8 mouse cellular contexts compared by ENCODE assay signal in the genomic region with DNA sequence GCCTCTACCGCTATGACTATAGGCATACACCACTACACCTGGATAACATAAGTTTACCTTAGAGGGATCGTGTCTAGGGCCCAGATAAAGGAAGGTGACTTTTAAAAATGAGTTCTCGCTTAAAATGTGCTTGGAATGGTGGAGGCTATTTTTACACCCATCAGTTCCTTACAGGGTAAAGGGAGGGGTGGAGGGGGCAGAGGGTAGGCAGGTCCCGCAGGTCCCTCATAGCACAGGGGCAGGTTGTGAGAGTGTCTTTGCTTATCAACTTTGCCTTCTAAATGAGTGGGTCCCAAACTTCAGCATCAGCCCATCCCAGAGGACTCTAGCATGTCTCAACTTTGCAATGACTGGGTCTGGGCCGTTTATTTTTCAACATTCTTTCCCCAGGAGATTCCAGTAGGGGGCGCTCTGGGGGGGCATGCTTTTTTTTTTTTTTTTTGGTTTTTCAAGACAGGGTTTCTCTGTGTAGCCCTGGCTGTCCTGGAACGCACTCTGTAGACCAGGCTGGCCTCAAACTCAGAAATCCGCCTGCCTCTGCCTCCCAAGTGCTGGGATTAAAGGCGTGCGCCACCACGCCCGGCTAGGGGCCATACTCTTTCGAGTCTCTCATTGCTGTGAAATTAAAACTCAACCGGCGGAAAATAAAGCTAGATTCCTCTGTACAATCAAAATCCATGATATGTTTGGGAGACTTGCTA. TPM values are rescaled to one million over a fixed set of nuclear protein-coding genes. Genes with fewer than 3 reads are reported as not detected.
A peak's percentile ranks its signal among the peaks of the same experiment; 100 is the strongest.
DNase-seq lines count a peak whose midpoint lies in the region; ATAC-seq and TF ChIP-seq lines count a peak whose summit lies in the region.

No protein-coding gene starts in this region.

- H3K79me2 ChIP-seq in CH12.LX (replicated peaks; ENCODE audit: control insufficient read depth, extremely low read depth, insufficient read depth, poor library complexity, severe bottlenecking), result no peaks in the 10 kb centered on the region

- dilution Hi-C loops in CH12.LX (cut with MboI; ENCODE audit: extremely low pct_ligation_motif_present, extremely low pct_unique_long_range_greater_than_20kb, low sequenced_read_pairs), result no loop called here

- peak; percentile 48; the same call in 1 of the 2 replicates for TF ChIP-seq CTCF in gastrocnemius, adult 2 months (IDR thresholded peaks at IDR 0.05)
- TF ChIP-seq CTCF in CH12.LX (conservative IDR thresholded peaks at IDR 0.05 in 1 of 2, IDR thresholded peaks at IDR 0.05 in 1 of 2; ENCODE audit: low read depth in 2 of 2, low read length in 2 of 2), result peak; percentile 39 to 65; a peak in 3 of 4 replicates

- no peak for TF ChIP-seq RAD21 in CH12.LX (IDR thresholded peaks at IDR 0.05; ENCODE audit: low read depth, low read length)

- H3K4me1 ChIP-seq in CH12.LX (ENCODE audit: control insufficient read depth in 1 of 2, insufficient read depth in 2 of 2), result peaks cover 3 to 13% of the 10 kb centered on the region in 2 experiments
- peaks cover 17% of the 10 kb centered on the region for H3K4me1 ChIP-seq in forebrain, embryonic 12.5 days
- H3K4me1 ChIP-seq in limb, embryonic 15.5 days, result peaks cover 23% of the 10 kb centered on the region
- peaks cover 27% of the 10 kb centered on the region for H3K4me1 ChIP-seq in neural tube, embryonic 13.5 days (replicated peaks)

- peaks cover 19% of the 10 kb centered on the region for H3K27me3 ChIP-seq in CH12.LX (replicated peaks)
- H3K27me3 ChIP-seq in forebrain, embryonic 12.5 days, result peaks cover 9% of the 10 kb centered on the region
- H3K27me3 ChIP-seq in limb, embryonic 15.5 days, result no peaks in the 10 kb centered on the region
- peaks cover 4% of the 10 kb centered on the region; the same call in 1 of the 2 replicates for H3K27me3 ChIP-seq in neural tube, embryonic 13.5 days

- H3K4me3 ChIP-seq in gastrocnemius, adult 2 months, result peak overlapping the region; percentile 93
- H3K4me3 ChIP-seq in CH12.LX (replicated peaks in 1 of 3; ENCODE audit: low read depth in 2 of 3, low read length in 2 of 3, poor library complexity in 1 of 3), result peak overlapping the region; percentile 64 to 85 (median 76)
- peak overlapping the region; percentile 88 for H3K4me3 ChIP-seq in forebrain, embryonic 12.5 days (replicated peaks)
- peak overlapping the region; percentile 97 for H3K4me3 ChIP-seq in limb, embryonic 15.5 days
- H3K4me3 ChIP-seq in neural tube, embryonic 13.5 days, result peak overlapping the region; percentile 99

- DNase-seq in gastrocnemius, adult 2 months, result no peak
- DNase-seq in gastrocnemius, adult 18-20 months (ENCODE audit: low spot score), result no peak
- DNase-seq in CH12.LX (ENCODE audit: extremely low read depth), result peak; percentile 63
- DNase-seq in ovary, postnatal 36 days (ENCODE audit: low spot score), result no peak
- no peak for DNase-seq in frontal cortex, adult 2 months (ENCODE audit: extremely low spot score in 1 of 2, low spot score in 1 of 2)

- in situ Hi-C loops in CH12.LX (cut with MboI; ENCODE audit: low pct_ligation_motif_present, low pct_unique_long_range_greater_than_20kb, low sequenced_read_pairs), result no loop called here

- TF ChIP-seq POLR2A in CH12.LX (IDR thresholded peaks at IDR 0.05; ENCODE audit: low read depth, low read length), result no peak

- TF ChIP-seq EP300 in CH12.LX (IDR thresholded peaks at IDR 0.05; ENCODE audit: low read length), result no peak

- ATAC-seq in forebrain, embryonic 12.5 days (ENCODE audit: low FRiP score), result no peak
- no peak for ATAC-seq in limb, embryonic 15.5 days (ENCODE audit: insufficient number of reproducible peaks, low FRiP score, low TSS enrichment, low read depth)
- peak; percentile 9 for ATAC-seq in neural tube, embryonic 13.5 days (ENCODE audit: low read depth)

- H3K27ac ChIP-seq in gastrocnemius, adult 2 months, result peak overlapping the region; percentile 93
- H3K27ac ChIP-seq in CH12.LX (ENCODE audit: insufficient read depth, low read depth), result no peak overlapping the region
- H3K27ac ChIP-seq in forebrain, embryonic 12.5 days, result no peak overlapping the region
- peak overlapping the region; percentile 87 for H3K27ac ChIP-seq in limb, embryonic 15.5 days
- H3K27ac ChIP-seq in neural tube, embryonic 13.5 days (replicated peaks), result peak overlapping the region; percentile 86

- peak overlapping the region; percentile 50 for H3K9ac ChIP-seq in CH12.LX (ENCODE audit: insufficient read depth, low read depth)
- 0 out of 2 replicates have a peak overlapping the region, but pooled peaks have one; percentile 88 for H3K9ac ChIP-seq in forebrain, embryonic 12.5 days
- H3K9ac ChIP-seq in limb, embryonic 15.5 days, result no peak overlapping the region
- H3K9ac ChIP-seq in neural tube, embryonic 13.5 days, result peak overlapping the region; percentile 94

- H3K4me2 ChIP-seq in CH12.LX (ENCODE audit: insufficient read depth, low read depth, poor library complexity, severe bottlenecking), result peak overlapping the region; percentile 74
- peak overlapping the region; percentile 95 for H3K4me2 ChIP-seq in forebrain, embryonic 12.5 days
- H3K4me2 ChIP-seq in limb, embryonic 15.5 days, result peak overlapping the region; percentile 80
- peak overlapping the region; percentile 93 for H3K4me2 ChIP-seq in neural tube, embryonic 13.5 days

- no peaks in the 10 kb centered on the region for H3K36me3 ChIP-seq in CH12.LX (replicated peaks in 1 of 2; ENCODE audit: control insufficient read depth in 1 of 2, insufficient read depth in 1 of 2, low read length in 1 of 2)
- H3K36me3 ChIP-seq in forebrain, embryonic 12.5 days (replicated peaks), result no peaks in the 10 kb centered on the region
- no peaks in the 10 kb centered on the region for H3K36me3 ChIP-seq in limb, embryonic 15.5 days
- H3K36me3 ChIP-seq in neural tube, embryonic 13.5 days, result no peaks in the 10 kb centered on the region

- WGBS in forebrain, embryonic 12.5 days, result 59% methylated on average over 15 of the region's 15 CpGs
- 55% methylated on average over 15 of the region's 15 CpGs for WGBS in limb, embryonic 15.5 days
- 56% methylated on average over 15 of the region's 15 CpGs for WGBS in neural tube, embryonic 13.5 days

- intact Hi-C loops in gastrocnemius, adult 2 months (cut with DNase I), result loop anchor here (5.0 kb wide), 1 partner anchor 101 kb away; no protein-coding TSS in a partner anchor

- no peaks in the 10 kb centered on the region for H3K9me3 ChIP-seq in CH12.LX (replicated peaks; ENCODE audit: low read length)
- no peaks in the 10 kb centered on the region for H3K9me3 ChIP-seq in forebrain, embryonic 12.5 days
- H3K9me3 ChIP-seq in limb, embryonic 15.5 days, result no peaks in the 10 kb centered on the region
- H3K9me3 ChIP-seq in neural tube, embryonic 13.5 days, result no peaks in the 10 kb centered on the region

TF ChIP-seq in CH12.LX, 34 proteins besides CTCF, POLR2A, EP300 and RAD21:
- TF ChIP-seq ELF1 (IDR thresholded peaks at IDR 0.05; ENCODE audit: low read depth, low read length) (no peak; the same call in 1 of the 2 replicates), CHD1 (IDR thresholded peaks at IDR 0.05; ENCODE audit: low read depth, low read length) (0 out of 2 replicates have a peak, but pooled peaks have one; percentile 1), ETS1 (conservative IDR thresholded peaks at IDR 0.05; ENCODE audit: low read depth, low read length) (no peak), ZNF384 (IDR thresholded peaks at IDR 0.05; ENCODE audit: low read depth, low read length) (peak; percentile 97), MXI1 (IDR thresholded peaks at IDR 0.05; ENCODE audit: low read depth, low read length) (peak; percentile 58; the same call in 1 of the 2 replicates), JUN (IDR thresholded peaks at IDR 0.05; ENCODE audit: insufficient read depth, low read depth, low read length) (no peak), USF2 (conservative IDR thresholded peaks at IDR 0.05; ENCODE audit: low read depth, low read length) (no peak), HCFC1 (IDR thresholded peaks at IDR 0.05; ENCODE audit: low read depth, low read length) (peak; percentile 18; the same call in 1 of the 2 replicates), MAFK (IDR thresholded peaks at IDR 0.05; ENCODE audit: insufficient replicate concordance, low read length) (no peak), PAX5 (IDR thresholded peaks at IDR 0.05; ENCODE audit: low read length) (no peak), TBP (conservative IDR thresholded peaks at IDR 0.05; ENCODE audit: low read depth, low read length) (no peak), MAZ (IDR thresholded peaks at IDR 0.05; ENCODE audit: low read depth, low read length) (peak; percentile 64; the same call in 1 of the 2 replicates), ZC3H11A (IDR thresholded peaks at IDR 0.05; ENCODE audit: low read depth, low read length) (no peak), UBTF (IDR thresholded peaks at IDR 0.05; ENCODE audit: low read depth, low read length) (peak; percentile 49; the same call in 1 of the 2 replicates), MEF2A (IDR thresholded peaks at IDR 0.05; ENCODE audit: borderline replicate concordance, low read depth, low read length) (no peak), IRF4 (IDR thresholded peaks at IDR 0.05; ENCODE audit: low read depth, low read length) (0 out of 2 replicates have a peak, but pooled peaks have one; percentile 26), SMC3 (IDR thresholded peaks at IDR 0.05; ENCODE audit: low read depth, low read length) (0 out of 2 replicates have a peak, but pooled peaks have one; percentile 15), TCF12 (IDR thresholded peaks at IDR 0.05; ENCODE audit: low read depth, low read length) (0 out of 2 replicates have a peak, but pooled peaks have one; percentile 21)

RNA-seq across cellular contexts. Expression of gene Tex2, which starts 0.6 kb away (rescaled TPM):
- 10 to 100 TPM; 59.2 to 65.5 TPM for total RNA-seq in gastrocnemius, adult 2 months (2021)
- 10 to 100 TPM; 64.8 to 69.4 TPM for total RNA-seq in gastrocnemius, adult 18-20 months (2021)
- total RNA-seq in CH12.LX (2012; rRNA removed) (5.0 and 6.2 TPM in 2 replicates), CH12.LX (2014; rRNA removed) (3.9 and 4.5 TPM in 2 replicates)
- polyA plus RNA-seq in CH12.LX (2012; ENCODE audit: insufficient read length, low read depth), result 3.9 and 4.0 TPM in 2 replicates
- polyA plus RNA-seq in forebrain, embryonic 12.5 days (2016; fragmentation: Nextera tagmentation; extraction: Ambion mirVana), result 10.5 and 10.7 TPM in 2 replicates
- 10.4 and 10.9 TPM in 2 replicates for polyA plus RNA-seq in limb, embryonic 15.5 days (2015; fragmentation: Nextera tagmentation; extraction: Ambion mirVana)
- 24.0 and 27.3 TPM in 2 replicates for polyA plus RNA-seq in neural tube, embryonic 13.5 days (2015; fragmentation: Nextera tagmentation; extraction: Ambion mirVana)
- polyA plus RNA-seq in frontal cortex, adult 2 months (2012; rRNA removed), result 57.7 and 59.8 TPM in 2 replicates

Comparison
In these comparisons a context has a peak if more than half of its experiments do, and no peak if none do; other contexts are left out.
1. H3K27ac ChIP-seq: peak in gastrocnemius, adult 2 months (single experiment), limb, embryonic 15.5 days (single experiment) and neural tube, embryonic 13.5 days (single experiment); none in CH12.LX (single experiment) and forebrain, embryonic 12.5 days (single experiment).
2. Peak in every context shown above with its lines, with median percentiles within 50 percentile points of each other: H3K4me3 ChIP-seq and H3K4me2 ChIP-seq.